Mouse (Mus musculus) monocyte, adult 2 months (primary cell): ENCODE results near the gene Gpa33.
"Not testable (repeated sequence)": the region's sequence is repeated elsewhere in the genome, so short reads cannot be mapped to it uniquely, and the experiment has no call there.

Experiments
- DNase-seq, 2 experiments: peaks; one replicate each; pipeline ENCODE4 v3.0.0; 2022; ENCODE audit warnings: low spot score in 2 of 2, low read depth in 1 of 2

Gpa33 gene

DNA sequence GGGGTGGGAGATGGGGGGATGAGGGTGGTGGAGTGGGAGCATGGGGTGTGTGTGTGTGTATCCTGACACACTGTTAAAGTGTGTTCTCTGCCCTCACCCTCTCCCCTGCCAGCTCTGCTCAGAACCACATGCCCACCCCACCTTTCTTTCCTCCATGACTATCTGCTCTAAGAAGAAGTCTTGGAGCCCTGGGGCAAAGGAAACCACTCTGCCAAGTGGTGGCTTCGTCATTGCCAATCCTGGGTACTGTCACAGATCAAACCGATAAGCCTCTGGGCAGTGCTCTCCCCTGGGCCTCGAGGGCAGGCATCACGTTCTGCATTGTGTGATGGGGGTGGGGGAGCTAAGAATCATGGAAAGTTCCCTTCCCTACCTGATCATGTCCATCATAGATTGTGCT lies 2.3 kb downstream of the Gpa33 start:
- no peak for DNase-seq

DNA sequence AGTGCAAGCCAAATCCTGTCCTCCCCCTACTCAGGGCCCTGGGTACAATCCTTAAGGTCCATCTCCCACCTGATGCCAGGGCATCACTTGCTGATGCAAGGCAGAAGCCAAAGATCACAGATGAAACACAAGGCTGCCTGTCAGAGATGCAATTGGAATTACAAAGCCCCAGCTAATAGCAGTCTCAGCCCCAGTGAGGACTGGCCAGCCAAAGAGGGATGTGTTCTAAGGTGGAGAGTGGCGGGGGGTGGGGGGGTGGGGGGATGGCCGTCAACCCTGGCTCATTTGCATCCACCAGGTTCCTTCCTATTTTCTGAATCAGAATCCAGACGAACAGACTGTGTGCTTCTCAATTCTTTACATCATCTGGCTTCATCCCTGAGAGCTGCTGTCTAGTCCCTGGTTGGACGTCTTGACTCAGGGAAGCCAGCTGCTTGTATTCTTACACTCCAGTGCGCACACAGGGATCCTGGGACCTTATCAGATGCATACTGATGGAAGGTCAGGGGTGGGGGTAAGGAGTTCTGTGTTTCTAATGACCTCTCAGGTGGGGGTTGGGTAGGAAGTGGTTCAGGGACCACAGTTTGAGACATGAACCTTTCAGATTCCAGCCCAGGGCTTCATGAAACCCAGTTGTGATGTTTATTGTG lies 5.2 kb downstream of the Gpa33 start:
- no peak for DNase-seq

DNA sequence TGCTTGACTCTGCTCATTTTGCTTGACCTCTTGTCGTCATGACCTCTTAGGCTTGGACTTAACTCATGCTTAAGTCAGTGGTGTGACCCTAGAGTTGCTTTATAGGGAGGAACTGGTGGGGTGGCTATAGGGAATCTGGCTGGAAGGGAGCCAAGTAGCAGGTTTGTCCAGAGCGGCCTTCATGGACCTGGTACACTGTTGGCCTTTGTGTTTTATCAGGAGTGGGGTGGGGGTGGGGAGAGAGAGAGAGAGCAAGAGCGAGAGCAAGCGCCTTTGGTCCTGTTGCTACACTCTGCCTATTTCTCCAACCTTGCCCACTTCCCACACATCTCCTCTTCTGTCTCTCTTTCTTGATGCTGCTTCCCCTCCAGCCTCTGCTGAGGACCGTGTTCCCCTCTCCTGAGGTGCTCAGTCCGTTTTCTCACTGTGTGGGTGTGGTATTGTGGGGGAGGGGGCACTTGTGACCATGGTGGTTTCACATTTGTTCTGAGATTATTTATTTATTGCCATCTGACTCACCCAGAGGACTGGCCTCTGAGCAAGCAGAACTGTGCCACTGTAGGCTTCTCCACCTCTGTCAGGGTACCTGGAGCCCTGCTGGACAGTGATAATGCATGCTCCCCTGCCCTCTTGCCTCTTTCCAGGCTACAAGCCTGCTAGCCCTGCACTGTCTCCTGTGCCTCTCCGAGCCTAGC lies 7.4 kb downstream of the Gpa33 start:
- peak in 1 of 2 experiments; percentile 37 for DNase-seq

DNA sequence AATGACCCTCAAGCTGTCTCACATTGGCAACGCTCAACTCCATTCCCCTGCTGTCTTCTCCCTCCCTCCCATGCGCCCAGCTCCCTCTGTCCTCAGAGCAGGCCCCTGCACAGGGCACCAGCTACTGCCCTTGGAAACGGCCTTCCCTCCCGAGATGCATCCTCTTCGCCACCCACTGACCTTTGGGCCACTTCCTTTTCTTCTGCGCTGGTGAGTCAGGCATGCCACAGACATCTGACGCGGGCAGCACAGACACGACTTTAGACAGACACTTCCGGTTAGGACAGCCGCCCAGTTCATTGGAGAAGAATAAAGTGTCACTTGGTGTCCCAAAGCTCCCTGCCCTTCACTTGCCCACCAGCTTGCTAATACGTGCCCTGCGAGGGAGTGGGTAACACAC lies 8.1 kb downstream of the Gpa33 start:
- DNase-seq, result peak; percentile 60 to 71

DNA sequence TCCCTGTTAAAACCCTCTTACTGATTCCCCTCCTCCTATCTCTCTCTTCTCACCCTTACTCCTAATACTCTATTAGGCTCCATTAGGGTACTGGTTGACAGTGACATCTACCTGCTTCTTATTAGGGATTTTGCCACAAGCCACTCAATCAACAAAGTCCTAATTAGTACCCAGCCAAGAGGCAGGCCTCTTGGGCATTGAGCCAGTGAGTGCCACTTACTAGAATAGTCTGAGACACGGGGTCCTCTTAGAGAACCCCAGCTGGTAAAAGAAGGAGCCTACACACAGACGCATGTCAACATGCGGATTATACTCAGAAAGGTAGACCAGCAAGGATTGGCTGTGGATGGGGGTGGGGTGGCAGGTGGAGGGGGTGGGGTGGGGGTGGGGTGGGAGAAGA lies 9.1 kb downstream of the Gpa33 start:
- no peak for DNase-seq

DNA sequence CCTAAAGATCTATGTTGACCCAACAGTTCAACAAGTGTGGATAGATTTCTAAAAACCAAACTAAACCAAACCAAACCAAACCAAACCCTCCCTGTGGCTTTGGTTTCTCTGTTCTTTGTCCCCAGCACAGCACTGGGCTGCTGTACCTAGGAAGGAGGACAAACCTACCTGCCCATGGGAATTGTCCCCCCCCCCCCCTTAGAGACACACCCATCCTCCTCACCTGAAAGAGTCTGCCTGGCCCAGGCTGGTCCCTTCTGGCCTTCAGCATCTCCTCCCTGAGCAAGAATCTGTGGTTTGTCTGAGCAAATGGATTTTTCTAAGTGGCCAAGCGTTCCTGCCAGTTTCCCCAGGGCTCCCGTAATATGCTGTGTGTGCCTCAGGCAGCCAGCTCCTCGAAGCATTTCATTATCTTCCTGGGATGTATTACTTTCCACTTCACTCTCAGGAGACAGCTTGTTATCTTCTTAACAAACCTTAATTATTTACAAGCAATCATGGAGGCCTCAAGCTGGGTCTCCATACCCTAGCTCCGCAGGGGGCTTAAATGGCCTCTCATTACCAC lies 9.7 kb downstream of the Gpa33 start:
- no peak for DNase-seq

DNA sequence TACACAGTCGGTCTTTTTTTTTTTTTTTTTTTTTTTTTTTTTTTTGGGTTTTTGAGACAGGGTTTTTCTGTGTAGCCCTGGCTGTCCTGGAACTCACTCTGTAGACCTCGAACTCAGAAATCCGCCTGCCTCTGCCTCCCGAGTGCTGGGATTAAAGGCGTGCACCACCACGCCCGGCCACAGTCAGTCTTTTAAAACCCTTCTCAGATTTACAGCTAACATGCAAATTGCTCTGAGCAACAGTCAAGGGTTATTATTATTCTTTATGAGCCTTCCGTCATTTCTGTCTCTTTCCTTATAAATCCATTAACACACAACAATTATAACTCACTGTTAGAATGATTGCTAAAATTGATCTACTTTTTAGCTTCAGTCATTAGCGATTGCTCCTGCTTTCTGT lies 11.8 kb downstream of the Gpa33 start:
- not testable (repeated sequence) for DNase-seq

DNA sequence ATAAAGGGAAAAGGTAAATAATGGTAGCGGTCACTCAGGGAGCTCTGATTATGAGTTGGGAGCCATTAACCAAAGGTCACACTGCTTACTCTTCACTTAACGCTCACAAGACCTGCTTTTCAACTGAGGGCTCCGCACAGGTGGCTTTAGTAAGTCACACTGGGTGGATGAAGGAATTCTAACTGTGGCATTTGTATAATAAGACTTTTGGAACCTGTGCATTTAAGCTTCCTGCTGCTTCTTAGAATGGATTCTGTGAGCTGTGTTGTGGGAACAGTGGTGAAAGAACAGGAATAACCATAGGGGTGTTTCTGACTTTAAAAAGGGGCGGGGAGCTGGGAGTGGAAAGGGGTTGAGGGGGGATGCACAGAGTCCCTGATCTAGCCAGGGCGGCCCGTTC lies 12.3 kb downstream of the Gpa33 start:
- no peak for DNase-seq

DNA sequence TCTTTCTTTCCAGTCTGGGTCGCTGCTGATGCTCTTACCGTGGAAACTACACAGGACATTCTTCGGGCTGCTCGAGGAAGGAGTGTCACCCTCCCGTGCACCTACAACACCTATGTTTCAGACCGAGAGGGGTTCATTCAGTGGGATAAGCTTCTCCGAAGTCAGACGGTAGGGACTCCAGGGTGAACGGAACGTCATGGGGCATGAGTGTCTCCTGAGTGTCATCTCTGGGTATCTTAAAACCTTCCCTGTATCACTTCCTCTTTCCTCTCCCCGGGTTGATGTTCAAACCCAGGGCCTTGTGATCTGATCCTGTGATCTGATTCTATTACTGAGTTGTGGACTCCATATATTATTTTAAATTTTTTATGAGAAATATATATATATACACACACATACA lies 16.6 kb downstream of the Gpa33 start:
- DNase-seq, result no peak

DNA sequence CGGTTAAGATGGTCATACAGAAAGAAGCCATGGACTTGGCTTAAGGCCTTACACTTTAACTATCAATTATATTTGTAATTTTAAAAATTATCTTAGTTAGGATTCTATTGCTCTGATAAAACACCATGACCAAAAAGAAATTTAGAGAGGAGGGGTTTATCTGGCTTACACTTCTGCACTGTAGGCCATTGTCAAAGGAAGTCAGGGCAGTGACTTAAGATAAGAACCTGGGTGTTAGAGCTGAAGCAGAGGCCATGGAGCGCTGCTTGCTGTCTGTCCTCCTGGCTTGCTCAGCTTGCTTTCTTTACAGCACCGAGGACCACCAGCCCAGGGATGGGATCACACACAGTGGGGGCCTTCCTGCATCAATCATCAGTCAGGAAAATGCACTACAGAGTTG lies 17.6 kb downstream of the Gpa33 start:
- DNase-seq, result no peak

DNA sequence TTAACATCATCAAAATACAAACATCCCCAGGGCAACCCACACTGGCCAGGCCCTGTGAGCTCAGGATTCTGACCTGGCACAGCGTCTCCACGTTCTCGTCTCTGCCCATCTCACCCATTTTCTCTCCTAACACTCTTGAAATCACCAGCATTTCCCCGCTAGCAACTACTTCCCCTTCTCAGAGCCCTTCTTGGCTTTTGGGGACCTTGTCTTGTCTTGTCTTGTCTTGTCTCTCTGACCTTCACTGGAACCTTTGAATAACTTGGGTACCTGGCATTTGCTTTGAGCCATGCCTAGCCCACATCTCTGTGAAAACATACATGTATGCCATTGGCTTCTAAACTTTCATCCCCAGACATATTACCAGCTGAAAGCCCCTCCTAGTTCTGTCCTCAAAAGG lies 19.4 kb downstream of the Gpa33 start:
- DNase-seq, result no peak

DNA sequence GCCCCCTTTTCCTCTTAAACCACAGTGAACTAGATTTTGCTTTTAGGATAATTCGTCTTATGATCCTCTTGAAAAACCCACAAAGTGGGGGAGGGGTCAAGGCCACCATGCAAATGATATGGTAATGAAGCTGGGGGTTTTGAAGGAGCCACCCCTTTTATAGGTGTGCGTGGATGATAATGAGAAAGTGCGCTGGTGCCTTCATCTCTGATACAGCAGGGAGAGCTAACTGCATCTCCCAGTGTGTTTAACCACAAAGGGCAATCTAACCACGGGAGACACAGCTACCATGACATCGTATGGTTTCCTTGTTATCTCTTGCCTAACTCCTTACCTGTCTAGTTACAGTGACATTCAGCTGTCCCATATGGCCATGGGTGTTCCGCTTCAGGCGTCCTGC lies 20.0 kb downstream of the Gpa33 start:
- no peak for DNase-seq

DNA sequence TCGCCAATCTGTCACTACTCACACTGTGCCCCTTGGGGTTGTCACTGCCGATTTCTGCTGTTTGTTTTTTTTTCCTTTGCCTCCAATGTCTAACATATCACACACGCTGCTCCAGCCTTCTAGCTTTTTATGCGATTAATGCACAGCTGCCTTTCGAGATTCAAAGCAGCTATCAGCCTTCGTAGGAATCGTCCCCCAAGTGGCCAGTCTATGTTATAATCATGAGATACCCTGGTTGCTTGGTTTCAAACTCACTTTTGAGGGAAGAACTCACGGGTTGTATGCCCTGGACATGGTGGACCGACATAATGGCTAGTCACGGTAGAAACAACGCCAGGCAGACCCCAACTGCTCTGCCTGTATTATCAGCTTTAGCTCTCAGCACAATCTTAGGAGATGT lies 21.3 kb downstream of the Gpa33 start:
- DNase-seq, result no peak

DNA sequence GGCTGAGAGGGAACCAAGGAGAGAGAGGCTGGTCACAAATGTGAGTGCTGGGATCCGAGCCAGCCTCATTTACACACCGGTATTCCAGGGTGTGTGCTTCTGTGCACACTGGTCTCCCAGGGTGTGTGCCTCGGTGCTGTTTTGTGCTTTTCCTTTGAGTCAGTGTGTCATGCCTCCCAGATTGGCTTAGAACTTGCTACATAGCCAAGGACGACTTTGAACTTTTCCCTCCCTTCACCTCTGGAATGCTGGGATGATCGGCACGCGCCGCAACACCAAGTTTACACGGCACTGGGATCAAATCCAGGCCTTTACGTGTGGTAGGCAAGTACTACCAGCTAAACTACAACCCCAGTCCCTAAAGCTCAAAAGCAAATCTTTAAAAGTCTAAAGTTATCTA lies 22.0 kb downstream of the Gpa33 start:
- no peak for DNase-seq

DNA sequence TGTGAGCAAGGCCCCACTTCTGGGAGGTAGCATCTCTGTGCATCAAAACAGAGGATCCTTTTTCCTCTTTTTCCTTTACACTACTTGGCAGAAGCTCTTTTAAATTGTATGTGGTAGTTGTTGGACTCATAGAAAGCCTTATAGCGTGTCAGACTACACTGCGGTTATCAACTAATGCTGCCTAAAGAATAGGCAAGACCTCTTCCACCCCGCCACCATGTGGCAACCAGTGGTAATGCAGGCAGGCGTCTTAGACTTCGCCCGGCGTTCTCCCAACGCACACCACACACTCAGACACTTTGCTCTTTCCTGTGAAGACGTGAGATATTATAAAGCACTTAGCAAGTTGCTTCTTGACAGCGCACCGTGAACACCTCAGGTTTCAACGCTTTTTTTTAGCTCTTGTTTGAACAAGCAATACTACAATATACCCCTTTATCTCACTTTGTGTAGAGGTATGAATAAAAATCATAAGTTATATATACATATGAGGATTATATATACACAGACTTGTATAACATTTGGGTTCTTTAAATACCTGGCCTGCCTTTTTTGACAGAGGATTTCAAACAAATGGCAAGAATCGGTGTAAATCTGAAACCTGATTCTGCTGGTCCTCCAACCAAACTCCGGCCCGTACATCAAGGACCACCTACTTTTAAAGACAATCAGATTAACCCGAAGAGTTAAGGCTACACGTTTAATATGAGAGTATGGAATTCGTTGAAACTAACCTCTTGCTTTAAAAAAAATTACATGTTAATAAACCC lies 23.5 kb downstream of the Gpa33 start:
- peak; percentile 29 to 73 for DNase-seq

DNA sequence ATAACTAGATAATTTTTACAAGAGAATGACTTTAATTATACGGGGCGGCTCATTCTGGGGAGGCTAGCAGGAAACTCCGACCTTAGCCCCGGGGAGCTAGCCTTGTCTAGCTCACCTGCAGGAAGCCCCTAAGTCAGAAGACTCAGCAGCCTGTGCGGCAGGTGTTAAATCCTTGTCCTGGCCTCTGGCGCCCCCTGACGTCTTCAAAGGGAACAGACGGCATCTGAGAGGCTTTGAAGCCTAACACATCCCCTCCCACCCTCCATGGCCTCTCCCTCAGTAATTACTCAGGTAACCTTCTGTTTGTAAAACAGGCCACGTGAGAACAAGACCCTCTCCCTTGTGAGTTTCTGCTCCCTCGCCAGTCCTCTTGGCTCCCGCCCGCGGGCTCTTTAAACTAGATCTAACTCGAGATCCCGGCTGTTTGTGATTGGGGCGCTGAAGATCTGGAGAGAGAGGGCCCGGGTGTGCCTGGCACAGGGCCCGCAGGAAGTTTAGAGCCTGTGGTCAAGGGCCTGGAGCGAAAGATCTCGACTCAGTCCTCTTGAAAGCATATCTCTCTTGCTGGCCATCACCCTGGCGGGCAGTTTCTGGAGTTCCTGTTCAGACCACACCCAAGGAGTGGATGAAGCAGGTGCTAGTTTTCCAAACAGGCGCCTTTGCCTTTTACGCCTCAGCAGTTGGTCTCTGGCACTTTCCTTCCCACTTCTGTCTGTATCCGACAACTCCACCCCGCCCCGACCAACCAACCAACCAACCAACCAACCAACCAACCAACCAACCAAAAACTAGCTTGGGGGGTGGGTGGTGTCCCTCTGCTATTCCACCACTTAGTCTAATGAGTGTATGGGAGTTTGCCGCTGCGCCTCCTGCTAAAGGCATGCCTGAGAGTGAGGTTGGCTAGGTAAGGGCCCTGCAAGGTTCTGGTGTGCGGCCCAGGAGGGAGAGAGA lies 24.4 kb downstream of the Gpa33 start:
- DNase-seq, result peak in 1 of 2 experiments; percentile 47

DNA sequence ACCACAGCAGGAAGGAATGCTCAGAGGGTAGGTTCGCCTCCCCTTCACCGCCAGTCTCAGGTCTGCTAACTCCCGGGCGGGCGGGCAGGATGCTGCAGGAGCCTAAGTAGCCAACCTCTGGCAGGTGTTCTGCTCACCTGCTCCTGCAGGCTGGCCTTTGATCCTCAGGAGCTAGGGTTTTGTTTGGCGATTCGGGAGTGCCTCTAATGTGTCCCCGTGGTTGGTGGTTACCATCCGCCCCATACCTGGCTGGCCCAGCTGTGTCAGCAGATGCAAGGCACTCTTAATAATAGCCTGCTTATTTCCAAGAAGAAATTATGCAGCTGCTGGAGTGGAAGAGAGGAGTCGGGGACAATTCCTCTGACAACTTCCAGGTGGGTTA lies 25.1 kb downstream of the Gpa33 start:
- no peak for DNase-seq

DNA sequence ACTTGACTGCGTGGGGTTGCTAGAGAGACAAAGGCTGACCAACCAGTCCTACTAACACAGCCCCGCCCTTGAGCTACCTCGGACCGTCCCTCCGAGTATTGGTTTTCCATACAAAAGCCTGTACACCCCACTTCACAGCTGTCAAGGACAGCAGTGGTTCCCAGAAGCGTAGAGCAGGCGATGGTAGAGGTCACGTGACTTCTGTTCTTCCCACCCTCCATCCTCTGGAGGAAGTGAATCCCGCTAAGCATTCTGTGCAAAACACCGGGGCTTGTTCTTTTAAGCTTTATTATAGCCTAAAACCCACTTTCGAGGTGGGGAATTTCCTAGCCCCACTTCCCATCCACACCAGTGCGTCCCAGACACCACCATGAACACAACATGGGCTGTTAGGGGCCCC lies 27.7 kb downstream of the Gpa33 start:
- DNase-seq, result no peak

DNA sequence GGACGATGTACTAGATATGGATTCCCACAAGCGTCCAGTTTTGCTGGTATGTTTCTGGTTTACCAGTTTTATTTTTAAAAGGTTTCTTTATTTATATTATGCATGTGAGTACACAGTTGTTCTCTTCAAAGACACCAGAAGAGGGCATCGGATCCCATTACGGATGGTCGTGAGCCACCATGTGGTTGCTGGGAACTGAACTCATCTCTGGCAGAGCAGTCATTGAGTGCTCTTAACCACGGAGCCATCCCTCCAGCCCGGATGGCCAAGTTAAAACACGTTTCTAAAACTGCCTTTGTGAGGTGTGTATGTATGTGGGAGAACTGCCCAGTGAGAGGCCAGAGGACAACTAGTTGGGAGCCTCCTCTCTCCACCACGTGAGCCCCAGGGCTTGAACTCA lies 28.6 kb downstream of the Gpa33 start:
- no peak for DNase-seq

DNA sequence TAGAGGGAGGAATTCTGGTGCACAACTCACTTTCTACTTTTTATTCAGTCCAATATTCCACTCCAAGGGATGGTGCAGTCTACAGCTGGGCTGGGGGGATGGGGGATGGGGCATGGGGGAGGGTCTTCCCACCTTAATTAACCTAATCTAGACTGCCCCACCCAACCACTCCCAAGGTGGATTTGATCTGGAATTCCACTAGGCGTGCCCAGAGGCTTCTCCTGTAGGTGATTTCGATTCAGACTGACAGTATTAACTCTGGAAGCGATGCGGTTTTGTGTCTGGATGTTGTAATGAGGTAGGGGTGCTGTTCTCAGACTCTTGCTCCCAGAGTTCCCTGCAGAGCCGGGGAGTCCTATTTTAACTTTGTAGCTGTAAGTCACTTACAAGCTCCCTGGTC lies 30.1 kb downstream of the Gpa33 start:
- DNase-seq, result no peak
